Mouse (Mus musculus): ENCODE results near the gene Gli1. TPM values are rescaled to one million over a fixed set of nuclear protein-coding genes. Genes with fewer than 3 reads are reported as not detected.

The Gli1 gene
- polyA plus RNA-seq, 1 experiment, result not detected

- Histone ChIP-seq H3K36me3 (ENCODE audit: control insufficient read depth) (no peaks in the 10 kb centered on the region), H3K9me3 (ENCODE audit: control insufficient read depth, low read length) (no peaks in the 10 kb centered on the region), H3K27me3 (ENCODE audit: control insufficient read depth) (peaks cover 14% of the 10 kb centered on the region), H3K4me1 (ENCODE audit: control insufficient read depth) (peaks cover 9% of the 10 kb centered on the region; the same call in 1 of the 2 replicates), H3K4me3 (replicated peaks) (peak overlapping the region; percentile 14)
- TF ChIP-seq TAL1 (IDR thresholded peaks at IDR 0.05; ENCODE audit: low read length) (no peak), GATA1 (IDR thresholded peaks at IDR 0.05; ENCODE audit: low read length) (no peak)
These were observed 9.0 kb upstream of the Gli1 start for GRCm38 (mm10) chr10:127350594-127351284.

GRCm38 (mm10) chr10:127349810-127350209, 8.0 kb upstream of the Gli1 start:
- H3K4me3 ChIP-seq (replicated peaks), result no peak overlapping the region
- H3K9me3 ChIP-seq (ENCODE audit: control insufficient read depth, low read length), result peaks cover 2% of the 10 kb centered on the region; the same call in 1 of the 2 replicates
- no peaks in the 10 kb centered on the region for H3K36me3 ChIP-seq (ENCODE audit: control insufficient read depth)
- H3K4me1 ChIP-seq (ENCODE audit: control insufficient read depth), result peaks cover 9% of the 10 kb centered on the region; the same call in 1 of the 2 replicates
- H3K27me3 ChIP-seq (ENCODE audit: control insufficient read depth), result peaks cover 19% of the 10 kb centered on the region
- no peak for TF ChIP-seq GATA1 (IDR thresholded peaks at IDR 0.05; ENCODE audit: low read length)
- no peak for TF ChIP-seq TAL1 (IDR thresholded peaks at IDR 0.05; ENCODE audit: low read length)

- Histone ChIP-seq H3K4me3 (replicated peaks) (no peak overlapping the region), H3K4me1 (ENCODE audit: control insufficient read depth) (peaks cover 9% of the 10 kb centered on the region; the same call in 1 of the 2 replicates), H3K36me3 (ENCODE audit: control insufficient read depth) (no peaks in the 10 kb centered on the region), H3K27me3 (ENCODE audit: control insufficient read depth) (peaks cover 15% of the 10 kb centered on the region), H3K9me3 (ENCODE audit: control insufficient read depth, low read length) (peaks cover 3% of the 10 kb centered on the region; the same call in 1 of the 2 replicates)
- TF ChIP-seq TAL1 (IDR thresholded peaks at IDR 0.05; ENCODE audit: low read length) (no peak), GATA1 (IDR thresholded peaks at IDR 0.05; ENCODE audit: low read length) (no peak)
These were observed 7.2 kb upstream of the Gli1 start for GRCm38 (mm10) chr10:127348957-127349356.

- Histone ChIP-seq H3K9me3 (ENCODE audit: control insufficient read depth, low read length) (peaks cover 3% of the 10 kb centered on the region; the same call in 1 of the 2 replicates), H3K4me1 (ENCODE audit: control insufficient read depth) (peaks cover 17% of the 10 kb centered on the region), H3K36me3 (ENCODE audit: control insufficient read depth) (no peaks in the 10 kb centered on the region), H3K27me3 (ENCODE audit: control insufficient read depth) (peaks cover 26% of the 10 kb centered on the region), H3K4me3 (replicated peaks) (no peak overlapping the region)
- TF ChIP-seq TAL1 (IDR thresholded peaks at IDR 0.05; ENCODE audit: low read length) (no peak), GATA1 (IDR thresholded peaks at IDR 0.05; ENCODE audit: low read length) (no peak)
These were observed 4.4 kb upstream of the Gli1 start for GRCm38 (mm10) chr10:127346173-127346572.

GRCm38 (mm10) chr10:127343029-127343428, 1.3 kb upstream of the Gli1 start:
- H3K36me3 ChIP-seq (ENCODE audit: control insufficient read depth), result no peaks in the 10 kb centered on the region
- no peak overlapping the region for H3K4me3 ChIP-seq (replicated peaks)
- peaks cover 6% of the 10 kb centered on the region; the same call in 1 of the 2 replicates for H3K9me3 ChIP-seq (ENCODE audit: control insufficient read depth, low read length)
- H3K27me3 ChIP-seq (ENCODE audit: control insufficient read depth), result peaks cover 58% of the 10 kb centered on the region
- TF ChIP-seq TAL1 (IDR thresholded peaks at IDR 0.05; ENCODE audit: low read length) (no peak), GATA1 (IDR thresholded peaks at IDR 0.05; ENCODE audit: low read length) (no peak)
- H3K4me1 ChIP-seq (ENCODE audit: control insufficient read depth), result peaks cover 18% of the 10 kb centered on the region

GRCm38 (mm10) chr10:127341360-127341690, 449 bp downstream of the Gli1 start:
- TF ChIP-seq TAL1 (IDR thresholded peaks at IDR 0.05; ENCODE audit: low read length) (no peak), GATA1 (IDR thresholded peaks at IDR 0.05; ENCODE audit: low read length) (no peak)

GRCm38 (mm10) chr10:127340577-127341359, 1.0 kb downstream of the Gli1 start:
- no peak for TF ChIP-seq GATA1 (IDR thresholded peaks at IDR 0.05; ENCODE audit: low read length)
- TF ChIP-seq TAL1 (IDR thresholded peaks at IDR 0.05; ENCODE audit: low read length), result no peak
- peaks cover 18% of the 10 kb centered on the region for H3K4me1 ChIP-seq (ENCODE audit: control insufficient read depth)
- H3K36me3 ChIP-seq (ENCODE audit: control insufficient read depth), result no peaks in the 10 kb centered on the region
- no peak overlapping the region for H3K4me3 ChIP-seq (replicated peaks)
- H3K27me3 ChIP-seq (ENCODE audit: control insufficient read depth), result peaks cover 74% of the 10 kb centered on the region
- peaks cover 6% of the 10 kb centered on the region; the same call in 1 of the 2 replicates for H3K9me3 ChIP-seq (ENCODE audit: control insufficient read depth, low read length)

More at GRCm38 (mm10) chr10:127341360-127341690, 449 bp downstream of the Gli1 start:
- peaks cover 18% of the 10 kb centered on the region for H3K4me1 ChIP-seq (ENCODE audit: control insufficient read depth)
- H3K4me3 ChIP-seq (replicated peaks), result no peak overlapping the region
- peaks cover 6% of the 10 kb centered on the region; the same call in 1 of the 2 replicates for H3K9me3 ChIP-seq (ENCODE audit: control insufficient read depth, low read length)
- H3K36me3 ChIP-seq (ENCODE audit: control insufficient read depth), result no peaks in the 10 kb centered on the region
- peaks cover 74% of the 10 kb centered on the region for H3K27me3 ChIP-seq (ENCODE audit: control insufficient read depth)

GRCm38 (mm10) chr10:127339683-127340576, 1.8 kb downstream of the Gli1 start:
- Histone ChIP-seq H3K9me3 (ENCODE audit: control insufficient read depth, low read length) (peaks cover 5% of the 10 kb centered on the region; the same call in 1 of the 2 replicates), H3K36me3 (ENCODE audit: control insufficient read depth) (no peaks in the 10 kb centered on the region), H3K27me3 (ENCODE audit: control insufficient read depth) (peaks cover 71% of the 10 kb centered on the region), H3K4me3 (replicated peaks) (peak overlapping the region; percentile 26), H3K4me1 (ENCODE audit: control insufficient read depth) (peaks cover 18% of the 10 kb centered on the region)
- no peak for TF ChIP-seq TAL1 (IDR thresholded peaks at IDR 0.05; ENCODE audit: low read length)
- no peak for TF ChIP-seq GATA1 (IDR thresholded peaks at IDR 0.05; ENCODE audit: low read length)
